Mouse (Mus musculus) CH12.LX (cell line): ENCODE data around the gene Car2. TPM values are rescaled to one million over a fixed set of nuclear protein-coding genes. Genes with fewer than 3 reads are reported as not detected.

Experiments used
- DNase-seq: peaks from one replicate; pipeline ENCODE4 v3.0.0-alpha.2; 2013; ENCODE audit errors: extremely low read depth
- H3K27ac ChIP-seq: 2 replicates; pipeline ENCODE4 v1.5.1; 2012; ENCODE audit warnings: low read depth, mild to moderate bottlenecking, control low read depth, moderate library complexity; ENCODE audit not compliant: insufficient read depth
- H3K27me3 ChIP-seq: replicated peaks from 2 replicates; pipeline ENCODE3; 2012; ENCODE audit warnings: inconsistent platforms
- H3K36me3 ChIP-seq, 2 experiments: replicated peaks in 1 of 2; 2 replicates each; pipeline versions ENCODE3 to v1.6.1; 2012; ENCODE audit warnings: inconsistent platforms in 1 of 2, low read length in 1 of 2, mild to moderate bottlenecking in 1 of 2, mixed read lengths in 1 of 2, moderate library complexity in 1 of 2; ENCODE audit not compliant: control insufficient read depth in 1 of 2, insufficient read depth in 1 of 2
- H3K4me1 ChIP-seq, 2 experiments: 2 replicates each; pipeline ENCODE4 v1.6.1; 2012; ENCODE audit warnings: inconsistent platforms in 1 of 2, moderate library complexity in 1 of 2; ENCODE audit not compliant: insufficient read depth in 2 of 2, control insufficient read depth in 1 of 2
- H3K4me2 ChIP-seq: 2 replicates; pipeline ENCODE4 v1.6.1; 2012; ENCODE audit warnings: low read depth, mild to moderate bottlenecking, control low read depth; ENCODE audit not compliant: poor library complexity, insufficient read depth, severe bottlenecking
- H3K4me3 ChIP-seq, 3 experiments: fragments of 150-350 bp in 1 of 3; sonication (generic) in 1 of 3; replicated peaks in 1 of 3; 2 replicates each; pipeline versions ENCODE3 to v1.5.1; 2011 to 2012; ENCODE audit warnings: low read depth in 2 of 3, low read length in 2 of 3, mild to moderate bottlenecking in 2 of 3, moderate library complexity in 2 of 3, control low read depth in 1 of 3, improper control_type of control experiment in 1 of 3, inconsistent platforms in 1 of 3, mixed read lengths in 1 of 3; ENCODE audit not compliant: poor library complexity in 1 of 3
- H3K79me2 ChIP-seq: replicated peaks from 2 replicates; pipeline ENCODE4 v1.6.1; 2012; ENCODE audit warnings: mild to moderate bottlenecking, moderate library complexity; ENCODE audit not compliant: control insufficient read depth, poor library complexity, insufficient read depth, severe bottlenecking; ENCODE audit errors: extremely low read depth
- H3K9ac ChIP-seq: 2 replicates; pipeline ENCODE4 v1.6.1; 2012; ENCODE audit warnings: low read depth, mild to moderate bottlenecking, control low read depth, moderate library complexity; ENCODE audit not compliant: insufficient read depth
- H3K9me3 ChIP-seq: replicated peaks from 2 replicates; pipeline ENCODE3; 2012; ENCODE audit warnings: low read length, inconsistent platforms, mixed read lengths
- BHLHE40 ChIP-seq: IDR thresholded peaks from 2 replicates; pipeline ENCODE4 v1.6.1; 2011; ENCODE audit warnings: mild to moderate bottlenecking, low read depth, low read length, improper control_type of control experiment
- CHD1 ChIP-seq: IDR thresholded peaks from 2 replicates; pipeline ENCODE4 v1.6.1; 2012; ENCODE audit warnings: low read depth, low read length, improper control_type of control experiment, inconsistent platforms
- CTCF ChIP-seq, 2 experiments: IDR thresholded peaks in 1 of 2; conservative IDR thresholded peaks in 1 of 2; 2 replicates each; pipeline ENCODE4 v1.5.1; 2011 to 2012; ENCODE audit warnings: low read depth in 2 of 2, low read length in 2 of 2, improper control_type of control experiment in 1 of 2, inconsistent platforms in 1 of 2, mild to moderate bottlenecking in 1 of 2, moderate library complexity in 1 of 2
- ETS1 ChIP-seq: conservative IDR thresholded peaks from 2 replicates; pipeline ENCODE4 v1.6.1; 2012; ENCODE audit warnings: low read depth, mild to moderate bottlenecking, inconsistent platforms, low read length, improper control_type of control experiment, moderate library complexity
- IRF4 ChIP-seq: IDR thresholded peaks from 2 replicates; pipeline ENCODE4 v1.6.1; 2014; ENCODE audit warnings: low read depth, mild to moderate bottlenecking, inconsistent platforms, low read length, improper control_type of control experiment
- MAFK ChIP-seq: IDR thresholded peaks from 2 replicates; pipeline ENCODE4 v1.6.1; 2011; ENCODE audit warnings: low read length, improper control_type of control experiment; ENCODE audit not compliant: insufficient replicate concordance
- MAZ ChIP-seq: IDR thresholded peaks from 2 replicates; pipeline ENCODE4 v1.6.1; 2012; ENCODE audit warnings: low read depth, mild to moderate bottlenecking, inconsistent platforms, low read length, improper control_type of control experiment, moderate library complexity
- NRF1 ChIP-seq: IDR thresholded peaks from 2 replicates; pipeline ENCODE4 v1.6.1; 2014; ENCODE audit warnings: low read depth, mild to moderate bottlenecking, inconsistent platforms, low read length, improper control_type of control experiment, moderate library complexity
- POLR2AphosphoS2 ChIP-seq: IDR thresholded peaks from 2 replicates; pipeline ENCODE4 v1.6.1; 2011; ENCODE audit warnings: low read depth, low read length, improper control_type of control experiment
- RAD21 ChIP-seq: IDR thresholded peaks from 2 replicates; pipeline ENCODE4 v1.6.1; 2011; ENCODE audit warnings: low read depth, mild to moderate bottlenecking, low read length, improper control_type of control experiment, moderate library complexity
- UBTF ChIP-seq: IDR thresholded peaks from 2 replicates; pipeline ENCODE4 v1.6.1; 2012; ENCODE audit warnings: low read depth, mild to moderate bottlenecking, inconsistent platforms, low read length, improper control_type of control experiment, moderate library complexity
- ZKSCAN1 ChIP-seq: IDR thresholded peaks from 2 replicates; pipeline ENCODE4 v1.6.1; 2012; ENCODE audit warnings: low read depth, inconsistent platforms, low read length, improper control_type of control experiment, borderline replicate concordance
- ZMIZ1 ChIP-seq: IDR thresholded peaks from 2 replicates; pipeline ENCODE4 v1.6.1; 2012; ENCODE audit warnings: low read depth, mild to moderate bottlenecking, inconsistent platforms, low read length, improper control_type of control experiment
- ZNF384 ChIP-seq: IDR thresholded peaks from 2 replicates; pipeline ENCODE4 v1.6.1; 2012; ENCODE audit warnings: low read depth, low read length, improper control_type of control experiment, inconsistent platforms
- dilution Hi-C: fragments of 300-500 bp; cut with MboI; formaldehyde crosslinking; loops from 2 replicates; pipeline ENCODE4 v1.14.3; 2020; ENCODE audit warnings: low sequenced_read_pairs; ENCODE audit not compliant: extremely low pct_unique_long_range_greater_than_20kb, extremely low pct_ligation_motif_present
- in situ Hi-C: fragments of 300-500 bp; cut with MboI; formaldehyde crosslinking; loops from 3 replicates; pipeline ENCODE4 v1.14.3; 2019; ENCODE audit warnings: low sequenced_read_pairs, low pct_ligation_motif_present, low pct_unique_long_range_greater_than_20kb, mixed read lengths
- polyA plus RNA-seq: library from polyadenylated mRNA; unstranded; fragments of >175 nt; gene quantifications from 2 replicates; pipeline ENCODE4 v1.2.1, GENCODE M21; 2012; ENCODE audit warnings: low read depth; ENCODE audit not compliant: insufficient read length
- total RNA-seq, 2 experiments: library from RNA; depleted of rRNA; stranded (reverse); fragments of 300-350 nt in 1 of 2; fragments of >200 nt in 1 of 2; gene quantifications; 2 replicates each; pipeline ENCODE4 v1.2.3; 2012 to 2014

The Car2 gene
- total and polyA plus RNA-seq, 3 experiments = 0.16 TPM; not detected in 2

DNA sequence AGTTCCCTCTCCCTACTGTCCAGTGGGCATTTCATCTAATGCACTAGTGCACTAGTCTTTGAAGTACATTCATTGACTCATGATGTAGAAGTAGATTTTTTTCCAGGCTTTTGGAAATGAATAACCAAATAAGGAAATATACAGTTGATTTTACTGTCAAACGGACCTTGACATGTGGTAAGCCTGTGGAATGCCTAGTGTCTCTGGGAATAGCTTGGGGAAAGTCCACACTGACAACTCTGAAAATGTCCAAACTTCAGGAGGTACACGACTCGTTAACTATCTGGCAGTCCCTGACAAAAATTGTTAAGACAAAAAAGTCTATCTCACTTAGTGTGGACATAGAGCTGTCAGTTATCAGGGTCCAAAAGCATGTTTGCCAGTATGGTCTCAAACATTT, 18.1 kb downstream of the Car2 start:
- Histone ChIP-seq H3K9ac (no peak overlapping the region), H3K9me3 (no peaks in the 10 kb centered on the region), H3K79me2 (no peaks in the 10 kb centered on the region), H3K4me3 (no peak overlapping the region), H3K4me2 (no peak overlapping the region), H3K27me3 (no peaks in the 10 kb centered on the region), H3K4me1 (no peaks in the 10 kb centered on the region), H3K36me3 (no peaks in the 10 kb centered on the region), H3K27ac (no peak overlapping the region)
- DNase-seq = no peak
- in situ Hi-C loops = no loop called here
- dilution Hi-C loops = no loop called here
- TF ChIP-seq ZMIZ1 (no peak), BHLHE40 (no peak), POLR2AphosphoS2 (no peak), ETS1 (no peak), NRF1 (no peak), ZNF384 (no peak)

DNA sequence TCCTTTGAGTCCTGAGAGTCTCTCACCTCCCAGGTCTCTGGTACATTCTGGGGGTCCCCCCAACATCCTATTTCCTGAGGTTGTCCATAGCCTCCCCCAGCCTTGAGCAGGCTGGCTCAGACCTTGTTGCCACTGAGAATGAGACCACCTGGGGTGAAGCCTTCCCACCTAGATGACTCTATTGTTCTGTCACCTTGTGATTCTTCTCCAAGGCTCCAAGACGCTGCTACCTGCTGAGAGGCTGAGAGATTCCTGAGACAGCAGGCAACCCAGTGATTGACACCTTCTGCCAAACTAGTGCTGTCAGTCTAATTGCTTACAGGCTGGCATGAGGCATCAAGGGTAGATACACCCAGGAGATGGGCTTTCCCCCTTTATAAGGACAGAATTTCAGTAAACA, 21.2 kb downstream of the Car2 start:
- peaks cover 0 to 5% of the 10 kb centered on the region in 2 experiments; a peak in 2 of 4 replicates for H3K4me1 ChIP-seq
- no peak for DNase-seq
- no peak overlapping the region for H3K4me2 ChIP-seq
- H3K9ac ChIP-seq = no peak overlapping the region
- no peak overlapping the region for H3K4me3 ChIP-seq
- in situ Hi-C loops = no loop called here
- no peak for TF ChIP-seq IRF4
- no peak for TF ChIP-seq POLR2AphosphoS2
- no peak for TF ChIP-seq RAD21
- TF ChIP-seq UBTF = no peak
- TF ChIP-seq MAFK = no peak
- dilution Hi-C loops = no loop called here
- no peaks in the 10 kb centered on the region for H3K36me3 ChIP-seq
- no peaks in the 10 kb centered on the region for H3K27me3 ChIP-seq
- H3K9me3 ChIP-seq = no peaks in the 10 kb centered on the region
- no peak overlapping the region for H3K27ac ChIP-seq
- no peaks in the 10 kb centered on the region for H3K79me2 ChIP-seq

DNA sequence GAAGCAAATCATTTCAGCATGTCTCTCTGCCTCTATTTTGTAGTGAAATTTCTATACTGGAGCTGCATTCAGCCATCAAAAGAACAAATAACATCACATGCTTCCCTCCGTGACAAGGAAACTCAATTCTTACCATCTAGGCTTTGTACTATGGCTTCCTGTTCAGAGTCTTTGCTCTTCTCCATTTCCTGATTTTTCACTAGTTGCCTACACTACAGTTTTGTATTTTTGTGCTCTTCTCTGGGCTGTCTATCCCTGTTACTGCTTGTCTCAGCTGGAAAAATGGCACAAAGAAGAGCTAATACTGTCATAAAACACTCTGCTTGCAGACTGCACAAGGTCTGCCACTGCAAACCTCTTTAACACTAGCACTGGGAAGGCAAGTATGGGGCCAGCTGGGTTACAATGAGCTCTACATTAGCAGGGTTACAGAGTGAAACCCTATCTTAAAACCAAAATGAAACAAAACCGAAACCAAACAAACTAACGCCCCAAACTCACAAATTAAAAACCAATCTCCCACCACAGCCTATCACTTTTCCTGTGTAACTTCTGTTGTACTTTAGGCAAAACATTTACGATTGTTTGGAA, 26.0 kb downstream of the Car2 start:
- H3K27me3 ChIP-seq = no peaks in the 10 kb centered on the region
- H3K4me3 ChIP-seq = peak overlapping the region in 1 of 3 experiments; percentile 29
- H3K4me1 ChIP-seq = peaks cover 4 to 9% of the 10 kb centered on the region in 2 experiments; a peak in 3 of 4 replicates
- no peak for DNase-seq
- peak overlapping the region; percentile 56; the same call in 1 of the 2 replicates for H3K9ac ChIP-seq
- H3K79me2 ChIP-seq = no peaks in the 10 kb centered on the region
- H3K9me3 ChIP-seq = no peaks in the 10 kb centered on the region
- H3K4me2 ChIP-seq = peak overlapping the region; percentile 81
- dilution Hi-C loops = no loop called here
- in situ Hi-C loops = no loop called here
- H3K27ac ChIP-seq = no peak overlapping the region
- no peak for TF ChIP-seq CHD1
- no peak for TF ChIP-seq ZNF384
- no peak for TF ChIP-seq IRF4
- no peak for TF ChIP-seq MAZ
- no peak for TF ChIP-seq POLR2AphosphoS2
- no peak for TF ChIP-seq CTCF (conservative IDR thresholded peaks at IDR 0.05 in 1 of 2, IDR thresholded peaks at IDR 0.05 in 1 of 2; ENCODE audit: low read depth in 2 of 2, low read length in 2 of 2)
- TF ChIP-seq ZKSCAN1 = no peak
- H3K36me3 ChIP-seq = no peaks in the 10 kb centered on the region
